Mouse (Mus musculus) spleen, adult 18-20 months (tissue): ENCODE results near the gene Mecom.

ENCODE experiments used
- DNase-seq, 2 experiments: peaks; one replicate each; pipeline ENCODE4 v3.0.0; 2022; ENCODE audit warnings: mixed read lengths in 2 of 2

Gene Mecom

DNA sequence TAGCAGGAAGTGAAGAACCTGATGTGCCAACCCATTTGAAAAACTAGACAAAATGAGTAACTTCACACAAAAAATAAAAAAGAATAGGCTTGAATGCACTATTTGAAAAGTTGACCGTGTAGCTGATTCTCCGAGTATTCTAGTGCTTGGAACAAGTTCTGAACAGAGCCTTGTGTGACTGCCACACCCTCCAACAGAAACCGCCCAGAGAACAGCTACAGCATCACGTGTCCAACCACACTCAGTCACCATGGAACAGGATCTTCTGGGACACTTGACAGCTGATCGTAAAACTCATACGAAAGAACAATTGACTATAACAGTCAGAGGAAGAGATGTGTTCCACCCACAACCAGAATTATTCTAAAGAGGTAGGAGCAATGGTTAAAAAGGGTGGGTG is 215.5 kb downstream of the Mecom start:
- no peak for DNase-seq

- no peak for DNase-seq
Observed at GRCm38 (mm10) chr3:30330476-30330875, 217.3 kb downstream of the Mecom start.

GRCm38 (mm10) chr3:30330021-30330420 is 217.8 kb downstream of the Mecom start:
- DNase-seq: no peak

DNA sequence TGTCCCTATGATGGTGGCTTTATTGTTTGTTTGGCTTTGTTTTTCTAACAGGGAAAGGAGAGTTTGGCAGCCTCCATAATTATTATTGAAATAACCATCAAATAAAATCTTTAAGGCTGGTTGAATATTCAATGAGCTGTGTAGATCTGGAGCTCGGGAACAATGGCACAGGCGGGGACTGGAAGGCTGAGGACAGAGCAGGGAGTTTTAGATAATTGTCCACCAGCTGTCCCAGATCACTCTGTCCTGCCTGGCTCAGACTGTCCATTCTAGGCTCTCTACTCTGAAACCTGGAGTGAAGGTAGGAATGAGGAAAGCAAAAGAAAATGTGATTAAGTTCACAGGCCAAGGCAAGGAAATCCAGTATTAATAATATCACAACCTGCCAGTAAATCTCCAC is 232.9 kb downstream of the Mecom start:
- no peak for DNase-seq

- no peak for DNase-seq
Observed at GRCm38 (mm10) chr3:30308081-30308480, 239.7 kb downstream of the Mecom start.

DNA sequence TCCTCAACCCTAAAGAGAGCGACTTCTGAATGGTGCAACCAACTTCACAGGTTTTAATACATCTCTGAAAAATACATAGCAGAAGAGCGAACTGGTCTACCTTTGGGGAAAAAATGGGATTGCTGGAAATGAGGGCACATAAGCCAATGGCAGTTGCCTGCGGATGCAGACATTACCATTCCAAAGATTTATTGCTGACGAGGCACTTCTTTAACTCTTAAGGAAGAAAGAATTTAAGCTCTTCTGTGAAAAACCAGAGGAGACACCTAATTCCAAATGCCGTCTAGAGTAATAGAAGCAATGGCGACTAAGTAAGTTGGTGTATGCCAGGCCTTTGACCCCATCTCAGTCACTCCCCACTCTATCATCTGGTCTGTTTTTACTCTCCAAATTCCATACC is 240.2 kb downstream of the Mecom start:
- no peak for DNase-seq

DNA sequence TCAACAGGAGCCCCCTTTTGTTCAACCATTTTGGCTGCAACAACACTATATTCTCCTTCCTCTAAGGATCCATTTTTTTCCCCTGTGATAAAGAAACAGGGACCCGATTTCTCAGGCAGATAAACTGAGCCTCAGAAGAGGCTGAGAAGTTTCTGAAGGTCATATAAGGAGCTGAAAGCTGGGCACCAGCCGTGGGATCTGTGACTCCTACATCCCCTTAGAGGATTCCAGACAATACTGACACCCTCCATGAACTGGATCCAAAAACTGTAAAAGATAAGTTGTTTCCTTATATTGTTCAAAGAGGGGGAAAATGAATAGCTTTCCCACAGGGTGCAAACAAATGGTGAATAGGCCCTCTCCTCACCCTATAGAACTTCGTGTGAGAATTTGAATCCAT is 241.7 kb downstream of the Mecom start:
- no peak for DNase-seq

DNA sequence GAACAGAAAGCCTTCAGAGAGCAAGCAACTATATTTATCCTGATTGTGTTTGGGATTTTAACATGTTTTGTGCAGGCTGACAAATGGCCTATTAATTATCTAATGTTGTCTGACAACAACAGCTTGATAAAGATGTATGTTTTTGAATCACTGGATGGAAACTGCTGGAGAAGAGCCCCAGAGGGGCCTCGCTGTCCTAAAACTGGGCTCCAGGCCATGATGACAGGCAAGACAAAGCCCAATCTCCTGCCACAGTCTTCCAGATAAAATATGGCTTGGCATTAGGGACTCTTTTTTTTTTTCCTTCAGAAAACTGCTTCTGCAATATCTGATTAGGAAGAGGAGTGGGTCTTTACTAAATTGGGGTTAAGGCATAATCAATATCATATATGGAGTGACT is 248.3 kb downstream of the Mecom start:
- DNase-seq: no peak

DNA sequence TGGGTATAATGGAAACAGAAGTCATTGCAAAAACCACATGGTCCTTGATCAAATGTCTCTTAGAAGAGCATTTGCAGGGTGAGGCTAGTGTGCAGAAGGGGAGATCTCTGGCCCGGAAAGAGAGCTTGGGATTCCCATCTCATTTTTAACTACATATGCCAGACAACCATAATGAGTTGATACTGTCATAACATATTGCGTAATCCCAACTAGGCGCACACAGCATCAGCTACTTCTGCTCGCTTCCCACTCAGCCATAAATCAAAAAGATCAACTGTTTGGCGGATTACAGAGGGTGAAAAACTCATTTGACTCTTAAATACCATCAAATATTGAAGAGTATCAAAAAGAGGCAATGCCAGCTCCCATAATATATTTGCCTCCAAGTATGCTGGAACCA is 253.4 kb downstream of the Mecom start:
- no peak for DNase-seq

DNA sequence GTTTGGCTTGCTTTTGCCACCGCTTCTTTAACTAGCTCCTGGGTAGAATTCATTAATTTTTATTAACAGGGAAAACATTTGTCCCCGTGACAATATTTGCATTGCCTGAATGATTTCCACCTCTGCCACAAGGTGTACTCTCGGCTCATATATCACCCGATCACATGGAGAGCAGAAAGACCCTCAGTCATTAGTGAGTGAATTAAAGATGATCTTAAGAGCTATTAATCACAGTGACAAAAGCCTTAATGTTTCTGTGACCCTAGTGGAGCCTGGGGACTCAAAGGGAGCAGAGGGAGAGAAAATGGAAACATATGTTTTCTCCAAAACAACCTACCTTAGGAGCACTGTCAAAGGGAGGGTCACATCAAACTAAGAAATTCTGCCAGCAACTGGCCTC is 261.3 kb downstream of the Mecom start:
- DNase-seq: no peak

DNA sequence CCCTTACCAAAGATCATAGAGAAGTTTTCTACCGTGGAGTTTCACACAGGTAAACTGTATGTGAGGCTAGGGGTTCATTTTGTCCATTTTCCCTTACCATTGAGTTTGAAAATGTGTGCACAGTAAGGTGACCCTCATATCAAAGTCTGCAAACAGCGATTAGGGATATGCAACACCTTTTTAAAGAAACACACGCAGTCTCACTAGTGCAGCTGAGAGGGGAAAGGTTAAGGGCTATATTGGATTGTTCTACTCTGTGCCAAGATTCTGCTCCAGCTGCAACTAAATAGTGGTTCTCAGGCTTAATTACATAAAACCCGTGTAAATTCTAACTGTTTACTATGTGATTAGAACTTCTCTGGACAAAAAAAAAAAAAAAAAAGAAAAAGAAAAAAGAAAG is 263.7 kb downstream of the Mecom start:
- no peak for DNase-seq

- DNase-seq: no peak
Observed at GRCm38 (mm10) chr3:30283562-30283961, 264.2 kb downstream of the Mecom start.

- DNase-seq: no peak
Observed at GRCm38 (mm10) chr3:30277569-30277968, 270.2 kb downstream of the Mecom start.

DNA sequence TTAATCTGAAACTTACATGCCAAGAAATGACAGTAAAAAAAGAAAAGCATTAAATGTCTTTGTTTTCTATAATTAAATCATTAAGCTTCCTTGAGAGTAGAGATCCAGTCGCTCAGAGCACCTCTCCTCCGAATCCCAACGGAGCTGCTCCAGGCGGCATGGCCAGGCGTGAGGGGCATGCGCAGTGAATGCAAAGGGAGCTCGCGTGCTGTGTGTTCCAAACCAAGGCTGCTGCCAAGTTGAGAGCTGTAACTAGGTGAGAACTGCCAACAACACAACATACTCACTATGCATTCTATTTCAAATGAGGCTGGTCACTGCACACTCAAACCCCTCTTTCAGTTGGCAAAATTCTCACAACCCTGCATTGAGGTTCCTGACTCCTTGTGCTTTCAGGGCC is 271.7 kb downstream of the Mecom start:
- no peak for DNase-seq

DNA sequence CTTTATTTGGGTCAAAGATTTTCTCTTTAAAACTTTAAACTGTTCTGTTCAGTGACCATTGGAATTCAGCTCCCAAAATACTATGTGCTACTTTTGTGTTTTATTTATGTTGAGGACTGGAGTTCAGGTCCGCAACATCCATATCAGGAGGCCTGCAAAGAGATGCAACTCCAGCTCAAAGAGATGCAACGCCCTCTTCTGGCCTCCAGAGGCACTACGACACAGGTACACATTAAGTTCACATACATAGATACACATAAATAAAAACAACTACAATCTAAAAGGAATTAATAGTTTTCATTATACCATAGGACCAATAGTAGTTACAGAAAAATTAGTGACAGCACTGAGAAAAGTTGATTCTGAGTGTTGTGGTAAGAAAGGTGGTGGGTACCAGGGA is 278.6 kb downstream of the Mecom start:
- DNase-seq: no peak

DNA sequence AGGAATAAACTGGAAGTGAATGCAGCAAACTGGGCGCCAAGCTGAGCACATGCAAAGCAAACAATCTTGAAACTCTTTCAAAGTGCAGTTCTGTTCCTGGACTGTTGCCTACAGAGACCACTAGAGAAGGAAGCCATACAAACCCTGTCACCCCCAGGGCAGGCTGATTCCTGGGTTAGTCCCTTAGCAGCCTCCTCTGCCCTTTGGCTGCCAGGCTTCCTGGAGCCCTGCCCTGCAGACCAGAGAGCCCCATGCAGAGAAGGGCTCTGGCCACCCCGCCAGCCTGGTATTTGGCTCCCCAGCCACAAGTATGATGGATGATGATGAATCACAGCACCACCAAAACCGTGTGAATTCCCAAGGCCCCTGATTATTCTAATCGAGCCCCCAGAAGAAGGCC is 286.9 kb downstream of the Mecom start:
- no peak for DNase-seq

- no peak for DNase-seq
Observed at GRCm38 (mm10) chr3:30258421-30258820, 289.4 kb downstream of the Mecom start.

- DNase-seq: no peak
Observed at GRCm38 (mm10) chr3:30257776-30258175, 290.0 kb downstream of the Mecom start.

- no peak for DNase-seq
Observed at GRCm38 (mm10) chr3:30256896-30257295, 290.9 kb downstream of the Mecom start.

GRCm38 (mm10) chr3:30255828-30256227 is 292.0 kb downstream of the Mecom start:
- no peak for DNase-seq

- no peak for DNase-seq
Observed at GRCm38 (mm10) chr3:30254451-30254850, 293.4 kb downstream of the Mecom start.

- no peak for DNase-seq
Observed at GRCm38 (mm10) chr3:30253714-30254113, 294.1 kb downstream of the Mecom start.

DNA sequence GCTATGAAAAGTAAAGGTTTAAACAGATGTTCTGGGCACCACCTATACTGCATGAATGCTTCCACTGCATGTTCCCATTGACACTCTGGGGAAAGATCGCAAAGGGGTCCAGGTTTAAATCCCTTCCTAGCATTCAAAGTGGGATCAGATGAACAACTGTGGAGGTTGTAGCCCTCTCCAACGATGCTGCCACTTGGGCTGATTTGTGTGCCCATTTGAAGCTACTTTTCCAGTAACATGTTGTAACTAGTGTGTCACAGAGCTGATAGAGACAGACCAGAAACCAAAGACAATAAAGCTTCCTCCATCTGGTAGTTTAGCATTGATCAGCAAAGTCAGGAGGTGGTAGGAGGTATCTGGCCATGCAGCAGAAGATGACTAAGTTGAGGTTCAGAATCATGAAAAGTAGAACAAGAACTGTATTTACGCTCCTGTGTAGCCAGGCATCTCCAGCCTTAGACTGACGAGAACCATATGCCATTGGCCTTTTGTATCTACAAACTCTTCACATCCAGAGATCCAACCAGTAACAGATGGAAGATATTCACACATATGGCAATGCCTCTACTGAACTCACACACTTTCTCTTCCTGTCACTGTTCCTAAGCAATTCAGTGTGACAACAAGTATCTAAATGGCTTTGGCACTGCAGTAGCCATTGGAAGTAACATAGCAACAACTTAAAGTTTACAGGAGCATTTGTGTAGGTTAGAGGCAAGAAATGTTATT is 299.0 kb downstream of the Mecom start:
- no peak for DNase-seq

DNA sequence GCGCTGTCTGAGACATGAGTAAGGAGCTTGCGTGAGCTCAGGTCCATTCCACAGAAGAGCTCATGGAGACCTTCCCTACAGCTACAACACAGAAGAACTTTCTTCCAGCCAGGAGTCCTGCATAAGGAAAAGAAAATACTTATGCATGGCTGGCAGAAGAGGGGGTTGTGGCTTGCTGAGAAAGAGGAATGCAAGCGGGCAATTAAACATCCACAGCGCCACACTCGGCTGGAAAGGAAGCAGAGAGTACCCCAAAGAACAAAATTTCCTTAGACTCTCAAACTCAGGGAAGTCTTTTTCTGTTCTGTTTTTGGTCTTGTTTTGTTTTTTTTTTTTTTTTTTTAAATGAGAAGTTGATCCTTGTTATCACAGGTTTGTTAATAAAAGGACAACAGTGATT is 300.6 kb downstream of the Mecom start:
- no peak for DNase-seq

DNA sequence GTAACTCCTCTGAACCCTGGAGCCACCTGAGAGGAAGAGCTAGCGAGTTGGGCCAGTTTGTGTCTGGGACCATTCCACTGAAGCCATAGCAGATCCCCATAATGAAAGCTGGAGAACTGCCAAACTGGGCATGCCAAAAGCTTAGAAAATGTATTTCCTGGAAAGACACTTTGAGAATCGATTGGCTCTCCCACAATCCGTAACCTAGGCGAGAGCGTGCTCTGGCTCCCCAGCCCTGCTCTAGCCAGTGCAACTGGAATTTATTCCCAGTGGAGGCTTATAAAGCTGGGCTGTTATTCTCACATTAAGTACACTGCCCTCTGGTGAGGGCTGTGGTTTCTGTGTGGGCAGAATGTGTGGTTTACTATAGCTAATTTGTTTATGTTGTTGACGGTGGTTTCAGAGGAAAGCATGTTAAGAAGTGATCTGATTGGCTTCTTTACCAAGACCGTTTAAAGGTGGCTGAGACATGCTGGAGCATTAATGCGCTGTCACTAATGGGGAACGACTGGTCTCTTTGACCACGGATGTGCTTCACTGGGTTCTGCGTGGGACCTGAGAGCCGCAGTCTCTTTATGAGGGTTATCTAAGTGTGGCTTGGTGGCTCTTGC is 301.3 kb downstream of the Mecom start:
- no peak for DNase-seq
